Mouse (Mus musculus) small intestine, adult 2 months (tissue): ENCODE results near the gene Atp5s. TPM values are rescaled to one million over a fixed set of nuclear protein-coding genes. Genes with fewer than 3 reads are reported as not detected.

Experiments used
- H3K27ac ChIP-seq: fragments of 200-500 bp; 2 replicates; pipeline ENCODE4 v1.5.1; 2012; ENCODE audit warnings: low read depth, low read length, control low read depth, inconsistent platforms; ENCODE audit not compliant: insufficient read depth
- H3K27me3 ChIP-seq: fragments of 200-500 bp; 2 replicates; pipeline ENCODE4 v1.6.1; 2012; ENCODE audit warnings: mild to moderate bottlenecking, moderate library complexity, low read length, inconsistent platforms; ENCODE audit not compliant: control insufficient read depth, insufficient read depth
- H3K36me3 ChIP-seq: fragments of 200-500 bp; 2 replicates; pipeline ENCODE4 v1.6.1; 2012; ENCODE audit warnings: mild to moderate bottlenecking, low read length, control low read depth, inconsistent platforms; ENCODE audit not compliant: control insufficient read depth, insufficient read depth
- H3K4me1 ChIP-seq: fragments of 200-500 bp; 2 replicates; pipeline ENCODE4 v1.6.1; 2012; ENCODE audit warnings: low read length, inconsistent platforms, mixed read lengths; ENCODE audit not compliant: control insufficient read depth, insufficient read depth, insufficient read length
- H3K4me3 ChIP-seq: fragments of 200-500 bp; 2 replicates; pipeline ENCODE4 v1.5.1; 2012; ENCODE audit warnings: low read depth, mild to moderate bottlenecking, control low read depth, inconsistent platforms, low read length, moderate library complexity
- CTCF ChIP-seq: fragments of 200-500 bp; IDR thresholded peaks from 2 replicates; pipeline ENCODE4 v1.5.1; 2012; ENCODE audit warnings: low read depth, mild to moderate bottlenecking, control low read depth, inconsistent platforms, low read length, moderate library complexity, mixed read lengths; ENCODE audit not compliant: insufficient replicate concordance, insufficient read length; ENCODE audit errors: extremely low read depth
- POLR2A ChIP-seq: fragments of 200-500 bp; IDR thresholded peaks from 2 replicates; pipeline ENCODE4 v1.6.1; 2012; ENCODE audit warnings: low read depth, mild to moderate bottlenecking, control low read depth, inconsistent platforms, low read length, moderate library complexity
- WGBS: fragments of 180-500 bp; shearing (Covaris S2); methylation state at CpG from one replicate; pipeline ENCODE4 v1.1.7; 2018; 5-methylcytosine and 5-hydroxymethylcytosine counted together
- polyA plus RNA-seq: library from polyadenylated mRNA; depleted of rRNA; stranded (reverse); fragments of >200 nt; gene quantifications from 2 replicates; pipeline ENCODE4 v1.2.3, GENCODE M21; 2012

Gene Atp5s
- polyA plus RNA-seq, 1 experiment: 7.9 TPM

DNA sequence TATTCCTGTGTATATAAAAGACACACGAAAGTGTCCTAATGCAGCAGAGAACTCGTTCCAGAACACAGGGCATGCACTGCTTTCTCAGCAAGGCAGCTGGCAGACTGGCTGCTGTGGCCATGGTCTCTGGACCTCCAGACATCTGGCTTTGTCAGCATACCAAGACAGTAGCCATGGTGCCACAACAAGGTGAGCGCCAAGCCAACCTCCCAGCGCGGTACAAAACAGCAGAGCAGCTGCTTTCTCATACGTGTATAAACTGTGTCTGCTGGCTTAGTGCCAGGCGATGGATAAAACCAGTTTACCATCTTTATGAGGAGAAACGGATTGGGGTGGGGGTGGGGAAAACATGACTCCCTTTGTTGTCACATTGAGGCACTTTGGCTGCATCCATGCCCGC lies 40.8 kb downstream of the Atp5s start:
- no peaks in the 10 kb centered on the region for H3K27me3 ChIP-seq
- H3K27ac ChIP-seq: no peak overlapping the region
- H3K4me1 ChIP-seq: peaks cover 5% of the 10 kb centered on the region; the same call in 1 of the 2 replicates
- no peak overlapping the region for H3K4me3 ChIP-seq
- TF ChIP-seq CTCF: no peak
- no peak for TF ChIP-seq POLR2A
- WGBS: 37% methylated on average over 9 of the region's 9 CpGs
- no peaks in the 10 kb centered on the region for H3K36me3 ChIP-seq

GRCm38 (mm10) chr12:69766185-69766904 lies 41.6 kb downstream of the Atp5s start:
- Histone ChIP-seq H3K27ac (no peak overlapping the region), H3K4me3 (no peak overlapping the region), H3K27me3 (no peaks in the 10 kb centered on the region), H3K4me1 (peaks cover 5% of the 10 kb centered on the region; the same call in 1 of the 2 replicates), H3K36me3 (no peaks in the 10 kb centered on the region)
- TF ChIP-seq POLR2A (no peak), CTCF (no peak)
- WGBS: 80% methylated on average over 10 of the region's 10 CpGs

- Histone ChIP-seq H3K27me3 (no peaks in the 10 kb centered on the region), H3K4me1 (peaks cover 5% of the 10 kb centered on the region; the same call in 1 of the 2 replicates), H3K27ac (no peak overlapping the region), H3K4me3 (no peak overlapping the region), H3K36me3 (no peaks in the 10 kb centered on the region)
- TF ChIP-seq POLR2A (no peak), CTCF (no peak)
- WGBS: 71% methylated on average over 9 of the region's 9 CpGs
Measured at GRCm38 (mm10) chr12:69767476-69768258, 42.9 kb downstream of the Atp5s start.

- peaks cover 5% of the 10 kb centered on the region; the same call in 1 of the 2 replicates for H3K4me1 ChIP-seq
- TF ChIP-seq CTCF (no peak), POLR2A (no peak)
- H3K36me3 ChIP-seq: no peaks in the 10 kb centered on the region
- H3K4me3 ChIP-seq: no peak overlapping the region
- H3K27me3 ChIP-seq: no peaks in the 10 kb centered on the region
- no peak overlapping the region for H3K27ac ChIP-seq
- WGBS: 87% methylated on average over 2 of the region's 2 CpGs
Measured at GRCm38 (mm10) chr12:69768841-69769240, 44.1 kb downstream of the Atp5s start.

DNA sequence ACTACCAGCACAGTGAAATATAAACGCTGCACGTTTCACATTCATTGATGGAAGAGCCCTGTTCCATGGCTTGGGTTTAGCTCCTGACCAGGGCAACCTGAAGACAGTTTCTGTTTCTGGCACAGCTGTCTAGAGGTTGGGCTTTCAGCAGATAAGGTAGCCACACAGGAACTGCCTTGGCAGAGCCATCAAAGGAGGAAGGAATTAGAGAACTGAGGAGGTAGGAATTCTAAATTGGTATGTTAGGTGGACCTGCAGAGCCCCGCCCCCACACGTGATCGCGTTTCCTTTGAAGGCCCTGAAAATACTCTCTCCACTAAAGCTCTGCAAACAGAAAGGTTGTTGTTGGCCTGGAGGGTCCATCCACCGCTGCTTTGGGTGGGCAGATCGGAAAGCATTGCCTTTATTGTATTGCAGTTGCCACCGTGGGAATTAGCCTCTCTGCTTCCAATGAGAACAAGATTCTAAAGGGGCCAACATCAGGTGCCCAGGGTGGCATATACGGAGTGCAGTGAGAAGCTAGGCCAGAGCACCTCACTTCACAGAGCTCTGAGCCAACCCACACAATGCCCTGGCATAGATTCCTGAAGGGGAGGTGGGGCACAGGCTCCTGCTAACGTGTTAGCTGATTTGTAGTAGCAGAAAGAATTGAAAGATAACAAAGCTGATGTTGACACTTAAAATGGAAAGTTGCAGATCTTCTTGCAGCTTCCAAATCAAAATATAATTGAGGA lies 52.0 kb downstream of the Atp5s start:
- no peak overlapping the region for H3K4me3 ChIP-seq
- peak overlapping the region; percentile 31; the same call in 1 of the 2 replicates for H3K27ac ChIP-seq
- peaks cover 19% of the 10 kb centered on the region; the same call in 1 of the 2 replicates for H3K4me1 ChIP-seq
- TF ChIP-seq POLR2A (no peak), CTCF (no peak)
- H3K27me3 ChIP-seq: no peaks in the 10 kb centered on the region
- 21% methylated on average over 11 of the region's 11 CpGs for WGBS
- H3K36me3 ChIP-seq: no peaks in the 10 kb centered on the region

DNA sequence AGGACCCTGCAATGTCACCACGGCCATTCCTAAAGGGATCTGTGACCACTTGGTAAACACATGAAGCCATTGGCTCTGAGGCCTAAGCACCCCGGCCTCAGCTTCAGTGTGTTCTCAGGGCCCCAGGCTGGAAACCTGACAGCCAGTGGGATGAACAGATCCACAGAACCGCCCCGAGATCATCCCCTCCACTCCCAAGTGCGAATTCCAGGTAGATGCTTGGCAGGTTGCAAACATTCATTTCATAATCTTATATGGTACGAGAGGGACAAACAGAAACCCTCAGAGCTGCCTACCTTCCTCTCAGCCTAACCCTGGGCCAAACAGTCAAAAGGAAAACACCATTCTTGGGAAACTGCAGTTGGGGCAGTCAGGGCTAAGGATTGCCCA lies 52.6 kb downstream of the Atp5s start:
- no peaks in the 10 kb centered on the region for H3K27me3 ChIP-seq
- WGBS: 38% methylated on average over 6 of the region's 6 CpGs
- H3K27ac ChIP-seq: peak overlapping the region; percentile 31
- TF ChIP-seq CTCF (no peak), POLR2A (no peak)
- no peak overlapping the region for H3K4me3 ChIP-seq
- H3K4me1 ChIP-seq: peaks cover 24% of the 10 kb centered on the region; the same call in 1 of the 2 replicates
- H3K36me3 ChIP-seq: no peaks in the 10 kb centered on the region
